Mouse (Mus musculus): ENCODE data around the gene 1700025G04Rik.

1700025G04Rik gene

GRCm38 (mm10) chr1:151955866-151956265 lies 134.1 kb downstream of the 1700025G04Rik start:
- DNase-seq: no peak

- peak; percentile 22 to 32 for DNase-seq
Measured at GRCm38 (mm10) chr1:151953563-151953962, 136.4 kb downstream of the 1700025G04Rik start.

GRCm38 (mm10) chr1:151948065-151948464 lies 141.9 kb downstream of the 1700025G04Rik start:
- peak in 1 of 2 experiments; percentile 21 for DNase-seq

GRCm38 (mm10) chr1:151947571-151947970 lies 142.4 kb downstream of the 1700025G04Rik start:
- no peak for DNase-seq

- no peak for DNase-seq
Measured at GRCm38 (mm10) chr1:151944457-151945223, 145.3 kb downstream of the 1700025G04Rik start.

- DNase-seq: no peak
Measured at GRCm38 (mm10) chr1:151943681-151944237, 146.2 kb downstream of the 1700025G04Rik start.

- DNase-seq: no peak
Measured at GRCm38 (mm10) chr1:151942972-151943654, 146.8 kb downstream of the 1700025G04Rik start.

GRCm38 (mm10) chr1:151939987-151940386 lies 149.9 kb downstream of the 1700025G04Rik start:
- DNase-seq: no peak

- DNase-seq: no peak
Measured at GRCm38 (mm10) chr1:151939510-151939909, 150.4 kb downstream of the 1700025G04Rik start.

GRCm38 (mm10) chr1:151933605-151934004 lies 156.3 kb downstream of the 1700025G04Rik start:
- DNase-seq: peak; percentile 42 to 64

- DNase-seq: no peak
Measured at GRCm38 (mm10) chr1:151926826-151927225, 163.1 kb downstream of the 1700025G04Rik start.

GRCm38 (mm10) chr1:151926141-151926540 lies 163.8 kb downstream of the 1700025G04Rik start:
- no peak for DNase-seq

- DNase-seq: no peak
Measured at GRCm38 (mm10) chr1:151925738-151926137, 164.2 kb downstream of the 1700025G04Rik start.

GRCm38 (mm10) chr1:151918806-151919357 lies 171.0 kb downstream of the 1700025G04Rik start:
- DNase-seq: no peak

GRCm38 (mm10) chr1:151917736-151918135 lies 172.2 kb downstream of the 1700025G04Rik start:
- DNase-seq: no peak

- DNase-seq: no peak
Measured at GRCm38 (mm10) chr1:151914494-151914893, 175.4 kb downstream of the 1700025G04Rik start.

- DNase-seq: no peak
Measured at GRCm38 (mm10) chr1:151907014-151907413, 182.9 kb downstream of the 1700025G04Rik start.

GRCm38 (mm10) chr1:151900706-151901360 lies 189.1 kb downstream of the 1700025G04Rik start:
- no peak for DNase-seq

- DNase-seq: no peak
Measured at GRCm38 (mm10) chr1:151899964-151900363, 190.0 kb downstream of the 1700025G04Rik start.

- DNase-seq: no peak
Measured at GRCm38 (mm10) chr1:151895406-151895805, 194.5 kb downstream of the 1700025G04Rik start.

- DNase-seq: no peak
Measured at GRCm38 (mm10) chr1:151893976-151894375, 195.9 kb downstream of the 1700025G04Rik start.

GRCm38 (mm10) chr1:151892008-151892407 lies 197.9 kb downstream of the 1700025G04Rik start:
- no peak for DNase-seq

GRCm38 (mm10) chr1:151891194-151891593 lies 198.7 kb downstream of the 1700025G04Rik start:
- no peak for DNase-seq
